Mouse (Mus musculus): ENCODE results near the gene Helq.

- TF ChIP-seq CTCF (IDR thresholded peaks at IDR 0.05; ENCODE audit: borderline replicate concordance, insufficient read depth, low read length) (no peak), POLR2A (IDR thresholded peaks at IDR 0.05; ENCODE audit: low read depth, low read length) (no peak)
Measured at GRCm38 (mm10) chr5:100779002-100779401, 19.4 kb downstream of the Helq start.

Measured in embryonic fibroblast, embryonic 13.5 days (primary cell).